In the genomic region with DNA sequence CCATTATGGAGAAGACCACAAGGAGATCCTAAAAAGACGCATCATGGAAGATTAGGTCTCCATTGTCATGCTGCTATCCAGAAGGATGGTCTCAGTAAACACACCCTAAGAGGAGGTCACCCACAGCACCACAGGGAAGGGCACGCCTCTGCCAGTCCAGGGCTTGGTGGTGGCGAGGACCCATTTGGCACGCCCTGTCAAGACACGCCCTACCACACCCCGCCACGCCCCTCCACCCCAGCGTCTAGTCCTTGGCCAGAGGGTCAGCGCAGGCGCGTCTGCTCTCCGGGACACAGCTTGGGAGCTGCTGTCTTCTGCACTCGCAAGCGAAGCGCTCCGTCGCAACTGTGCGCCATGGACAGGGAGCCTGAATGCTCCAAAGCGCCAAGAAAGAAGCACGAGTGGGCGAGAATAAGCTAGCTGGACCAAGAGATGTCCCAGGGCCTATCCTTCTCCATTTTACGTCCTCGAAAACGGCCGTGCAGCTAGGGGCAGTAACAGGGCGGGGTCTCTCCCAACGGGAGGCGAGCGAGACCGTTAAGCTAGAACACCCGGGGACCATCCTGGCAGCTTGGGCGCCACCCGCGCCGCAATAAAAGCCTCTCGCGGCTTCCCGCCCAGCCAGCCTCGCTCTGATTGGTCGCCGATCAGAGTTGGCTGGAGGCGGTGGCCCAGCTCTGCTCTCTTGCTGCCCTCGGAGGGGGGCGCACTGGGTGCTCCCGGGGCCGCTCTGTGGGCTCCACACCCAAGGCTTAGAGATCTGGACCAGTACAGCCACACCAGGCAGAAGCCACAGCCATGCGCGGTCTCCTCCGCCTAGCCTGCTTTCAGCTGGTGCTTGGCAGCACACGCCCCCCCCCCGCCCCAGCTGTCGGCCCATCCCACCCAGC, we compare ENCODE assay signal across 8 mouse cellular contexts. TPM values are rescaled to one million over a fixed set of nuclear protein-coding genes. Genes with fewer than 3 reads are reported as not detected.
DNase-seq lines count a peak whose midpoint lies in the region; ATAC-seq and TF ChIP-seq lines count a peak whose summit lies in the region.

No protein-coding gene starts in this region.

- under 1% methylated on average over 52 of the region's 52 CpGs for WGBS in embryonic facial prominence, embryonic 13.5 days
- under 1% methylated on average over 50 of the region's 52 CpGs for WGBS in heart, embryonic 11.5 days (ENCODE audit: insufficient replicate concordance)
- WGBS in kidney, embryonic 16.5 days = under 1% methylated on average over 52 of the region's 52 CpGs
- 3% methylated on average over 51 of the region's 52 CpGs for WGBS in liver, adult 2 months
- under 1% methylated on average over 52 of the region's 52 CpGs for WGBS in neural tube, embryonic 12.5 days

- TF ChIP-seq POLR2A in liver, adult 2 months (IDR thresholded peaks at IDR 0.05; ENCODE audit: extremely low read depth, insufficient read depth, low read length) = no peak

- peak; percentile 79 for ATAC-seq in embryonic facial prominence, embryonic 13.5 days (ENCODE audit: insufficient number of reproducible peaks, insufficient read depth, low FRiP score, low TSS enrichment, low read depth)
- ATAC-seq in heart, embryonic 11.5 days (replicated peaks; ENCODE audit: insufficient number of reproducible peaks, low FRiP score, low TSS enrichment) = peak; percentile 58
- ATAC-seq in kidney, embryonic 16.5 days (ENCODE audit: low FRiP score, low TSS enrichment) = peak; percentile 91
- peak; percentile 85 for ATAC-seq in neural tube, embryonic 12.5 days (ENCODE audit: low FRiP score, low read depth)

- H3K4me1 ChIP-seq in embryonic facial prominence, embryonic 13.5 days = peaks cover 13% of the 10 kb centered on the region
- no peaks in the 10 kb centered on the region for H3K4me1 ChIP-seq in heart, embryonic 11.5 days (ENCODE audit: control insufficient read depth, insufficient read depth, low read length)
- H3K4me1 ChIP-seq in kidney, embryonic 16.5 days (ENCODE audit: insufficient read depth, low read length) = peaks cover 19% of the 10 kb centered on the region
- no peaks in the 10 kb centered on the region for H3K4me1 ChIP-seq in liver, adult 2 months (ENCODE audit: control insufficient read depth, insufficient read depth, low read length)
- peaks cover 28% of the 10 kb centered on the region for H3K4me1 ChIP-seq in neural tube, embryonic 12.5 days

- peak overlapping the region; percentile 76 for H3K9ac ChIP-seq in embryonic facial prominence, embryonic 13.5 days
- peak overlapping the region; percentile 78 for H3K9ac ChIP-seq in heart, embryonic 11.5 days (ENCODE audit: low read depth, low read length)
- H3K9ac ChIP-seq in kidney, embryonic 16.5 days (replicated peaks; ENCODE audit: low read length) = peak overlapping the region; percentile 85
- H3K9ac ChIP-seq in liver, adult 2 months (ENCODE audit: low read depth, low read length) = no peak overlapping the region
- H3K9ac ChIP-seq in neural tube, embryonic 12.5 days = peak overlapping the region; percentile 97

- H3K79me2 ChIP-seq in liver, adult 2 months (ENCODE audit: control insufficient read depth, insufficient read depth, low read length) = no peaks in the 10 kb centered on the region

- H3K4me3 ChIP-seq in embryonic facial prominence, embryonic 13.5 days = peak overlapping the region; percentile 65
- peak overlapping the region; percentile 81 for H3K4me3 ChIP-seq in heart, embryonic 11.5 days (ENCODE audit: low read depth, low read length)
- H3K4me3 ChIP-seq in kidney, embryonic 16.5 days (ENCODE audit: low read length) = peak overlapping the region; percentile 96
- H3K4me3 ChIP-seq in liver, adult 2 months (ENCODE audit: insufficient read depth, low read depth, low read length) = peak overlapping the region; percentile 6; the same call in 1 of the 2 replicates
- H3K4me3 ChIP-seq in neural tube, embryonic 12.5 days = peak overlapping the region; percentile 94

- peak overlapping the region; percentile 92 for H3K4me2 ChIP-seq in embryonic facial prominence, embryonic 13.5 days
- H3K4me2 ChIP-seq in heart, embryonic 11.5 days = peak overlapping the region; percentile 98
- H3K4me2 ChIP-seq in kidney, embryonic 16.5 days (replicated peaks; ENCODE audit: low read depth, low read length) = peak overlapping the region; percentile 86
- H3K4me2 ChIP-seq in neural tube, embryonic 12.5 days (replicated peaks) = peak overlapping the region; percentile 81

- H3K27ac ChIP-seq in embryonic facial prominence, embryonic 13.5 days = peak overlapping the region; percentile 83
- H3K27ac ChIP-seq in heart, embryonic 11.5 days (ENCODE audit: low read depth, low read length) = peak overlapping the region; percentile 25; the same call in 1 of the 2 replicates
- peak overlapping the region; percentile 82 for H3K27ac ChIP-seq in kidney, embryonic 16.5 days (ENCODE audit: low read length)
- no peak overlapping the region for H3K27ac ChIP-seq in liver, adult 2 months (replicated peaks; ENCODE audit: insufficient read depth, low read depth, low read length)
- H3K27ac ChIP-seq in neural tube, embryonic 12.5 days = peak overlapping the region; percentile 85

- TF ChIP-seq CTCF in liver, adult 2 months (IDR thresholded peaks at IDR 0.05; ENCODE audit: low read depth, low read length) = no peak

- H3K9me3 ChIP-seq in embryonic facial prominence, embryonic 13.5 days = no peaks in the 10 kb centered on the region
- no peaks in the 10 kb centered on the region for H3K9me3 ChIP-seq in heart, embryonic 11.5 days (replicated peaks; ENCODE audit: control insufficient read depth, low read length)
- no peaks in the 10 kb centered on the region for H3K9me3 ChIP-seq in kidney, embryonic 16.5 days (ENCODE audit: low read length)
- H3K9me3 ChIP-seq in neural tube, embryonic 12.5 days = no peaks in the 10 kb centered on the region

- DNase-seq in lung, adult 18-20 months = peak; percentile 5 to 8
- no peak for DNase-seq in lung, postnatal 25 days (ENCODE audit: low spot score)
- no peak for DNase-seq in liver, adult 2 months (ENCODE audit: extremely low read depth, low read depth, low spot score)
- DNase-seq in thymus, postnatal 0 days (ENCODE audit: low spot score) = peak; percentile 19

- no peaks in the 10 kb centered on the region for H3K36me3 ChIP-seq in embryonic facial prominence, embryonic 13.5 days
- no peaks in the 10 kb centered on the region for H3K36me3 ChIP-seq in heart, embryonic 11.5 days (ENCODE audit: control insufficient read depth, insufficient read depth, low read length)
- no peaks in the 10 kb centered on the region for H3K36me3 ChIP-seq in kidney, embryonic 16.5 days (ENCODE audit: insufficient read depth, low read length)
- H3K36me3 ChIP-seq in liver, adult 2 months (ENCODE audit: control insufficient read depth, insufficient read depth, low read length) = no peaks in the 10 kb centered on the region
- no peaks in the 10 kb centered on the region for H3K36me3 ChIP-seq in neural tube, embryonic 12.5 days

- peaks cover 11% of the 10 kb centered on the region for H3K27me3 ChIP-seq in embryonic facial prominence, embryonic 13.5 days
- H3K27me3 ChIP-seq in heart, embryonic 11.5 days (ENCODE audit: control insufficient read depth, insufficient read depth, low read length) = no peaks in the 10 kb centered on the region
- no peaks in the 10 kb centered on the region for H3K27me3 ChIP-seq in kidney, embryonic 16.5 days (ENCODE audit: insufficient read depth, low read length)
- peaks cover 17% of the 10 kb centered on the region for H3K27me3 ChIP-seq in liver, adult 2 months (ENCODE audit: control insufficient read depth, insufficient read depth, low read length)
- H3K27me3 ChIP-seq in neural tube, embryonic 12.5 days (replicated peaks) = no peaks in the 10 kb centered on the region

RNA-seq across cellular contexts. Expression of gene Ncam1, which starts 1.9 kb away (rescaled TPM):
- polyA plus RNA-seq in embryonic facial prominence, embryonic 13.5 days (2015; fragmentation: Nextera tagmentation; extraction: Ambion mirVana) = 123 and 145 TPM in 2 replicates
- 39.8 and 50.5 TPM in 2 replicates for polyA plus RNA-seq in heart, embryonic 11.5 days (2014; fragmentation: Nextera tagmentation; extraction: Ambion mirVana)
- 137 and 168 TPM in 2 replicates for polyA plus RNA-seq in kidney, embryonic 16.5 days (2015; fragmentation: Nextera tagmentation; extraction: Ambion mirVana)
- 0.18 and 0.60 TPM in 2 replicates for total RNA-seq in liver, adult 2 months (2014; rRNA removed)
- polyA plus RNA-seq in liver, adult 2 months (2012; rRNA removed) = 0.07 TPM in 2 replicates
- 271 and 278 TPM in 2 replicates for polyA plus RNA-seq in neural tube, embryonic 12.5 days (2016; fragmentation: Nextera tagmentation; extraction: Ambion mirVana)
- polyA plus RNA-seq in thymus, postnatal 0 days (2015; fragmentation: Nextera tagmentation; extraction: Ambion mirVana) = 4.4 and 5.8 TPM in 2 replicates

Comparison
In these comparisons a context has a peak if more than half of its experiments do, and no peak if none do; other contexts are left out.
1. DNase-seq: peak in lung, adult 18-20 months (2 of 2) and thymus, postnatal 0 days (single experiment); none in lung, postnatal 25 days (single experiment) and liver, adult 2 months (single experiment).
2. H3K4me3 ChIP-seq: peak in every context shown above with its lines; median percentile 96 in kidney, embryonic 16.5 days; 94 in neural tube, embryonic 12.5 days; 81 in heart, embryonic 11.5 days; 65 in embryonic facial prominence, embryonic 13.5 days; 6 in liver, adult 2 months.
3. Peak in every context shown above with its lines, with median percentiles within 50 percentile points of each other: ATAC-seq and H3K4me2 ChIP-seq.